Mouse (Mus musculus): ENCODE measurements around the gene Elmod3.

GRCm38 (mm10) chr6:72597083-72597874 is 934 bp downstream of the Elmod3 start:
- TF ChIP-seq HCFC1 (IDR thresholded peaks at IDR 0.05; ENCODE audit: borderline replicate concordance, insufficient read depth, low read length) (no peak), MAFK (IDR thresholded peaks at IDR 0.05; ENCODE audit: insufficient read depth, low read depth, low read length) (no peak), CHD2 (IDR thresholded peaks at IDR 0.05; ENCODE audit: low read depth, low read length) (no peak)

Data from ES-E14 (cell line).